Mouse (Mus musculus): ENCODE measurements at regions not wholly inside any gene's neighbourhood (a gene's known extent, or its start where the extent isn't known, plus 50 kb on each side); places are given as distances from the start of the nearest gene placed in this dataset.

DNA sequence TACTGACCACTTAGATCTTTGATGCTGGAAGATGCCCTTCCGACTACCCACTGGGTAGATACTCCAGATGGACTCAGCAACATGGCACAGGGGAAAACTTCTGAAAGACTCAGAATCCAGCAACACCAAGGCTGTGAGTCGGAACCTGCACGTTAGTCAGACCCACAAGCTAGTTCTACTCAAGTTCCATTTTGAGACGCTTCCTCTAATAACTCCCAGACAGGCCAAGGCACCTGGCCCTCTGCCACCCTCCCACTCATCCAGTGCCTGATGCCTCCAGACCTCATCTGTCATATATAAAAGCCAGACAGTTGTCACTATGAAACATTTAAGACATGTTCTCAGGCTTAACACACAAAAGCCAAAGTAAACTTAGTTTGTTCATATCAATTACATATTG, 121.9 kb upstream of the Gm15217 start:
- no peak for TF ChIP-seq CTCF (conservative IDR thresholded peaks at IDR 0.05; ENCODE audit: low read length)
- TF ChIP-seq NANOG (IDR thresholded peaks at IDR 0.05; ENCODE audit: borderline replicate concordance, low read length): no peak

Measured in E14TG2a.4 (cell line).